Mouse (Mus musculus) neural tube, embryonic 12.5 days (tissue): Measurements from ENCODE around the gene Gabarapl2. TPM values are rescaled to one million over a fixed set of nuclear protein-coding genes. Genes with fewer than 3 reads are reported as not detected.

Experiments used
- ATAC-seq: fragments of 200-750 bp; cut with Nextera tagmentation; 2 replicates; pipeline ENCODE4 v1.8.0; 2017; ENCODE audit warnings: low read depth, mild to moderate bottlenecking, moderate TSS enrichment, moderate library complexity; ENCODE audit not compliant: low FRiP score
- H3K27ac ChIP-seq: fragments of 300-500 bp; sonication (generic); 2 replicates; pipeline ENCODE4 v1.5.1; 2016
- H3K27me3 ChIP-seq: fragments of 300-500 bp; sonication (generic); replicated peaks from 2 replicates; pipeline ENCODE4 v1.6.1; 2016; ENCODE audit warnings: mild to moderate bottlenecking
- H3K36me3 ChIP-seq: fragments of 300-500 bp; sonication (generic); 2 replicates; pipeline ENCODE4 v1.6.1; 2016; ENCODE audit warnings: mild to moderate bottlenecking
- H3K4me1 ChIP-seq: fragments of 300-500 bp; sonication (generic); 2 replicates; pipeline ENCODE4 v1.6.1; 2016
- H3K4me2 ChIP-seq: fragments of 300-500 bp; sonication (generic); replicated peaks from 2 replicates; pipeline ENCODE4 v1.6.1; 2016; ENCODE audit warnings: mild to moderate bottlenecking
- H3K4me3 ChIP-seq: fragments of 300-500 bp; sonication (generic); 2 replicates; pipeline ENCODE4 v1.5.1; 2016
- H3K9ac ChIP-seq: fragments of 300-500 bp; sonication (generic); 2 replicates; pipeline ENCODE4 v1.6.1; 2016; ENCODE audit warnings: mild to moderate bottlenecking
- H3K9me3 ChIP-seq: fragments of 300-500 bp; sonication (generic); 2 replicates; pipeline ENCODE4 v1.6.1; 2016; ENCODE audit warnings: mild to moderate bottlenecking
- WGBS: fragments of 180-500 bp; shearing (Covaris S2); methylation state at CpG from one replicate; pipeline ENCODE4 v1.1.7; 2016; 5-methylcytosine and 5-hydroxymethylcytosine counted together
- polyA plus RNA-seq: library from polyadenylated mRNA; unstranded; fragments of >200 nt; fragmentation: Nextera tagmentation; extraction: Ambion mirVana; gene quantifications from 2 replicates; pipeline ENCODE4 v1.2.1, GENCODE M21; 2016

Gene Gabarapl2
- polyA plus RNA-seq, 1 experiment from 2014 or later: 381 TPM

- Histone ChIP-seq H3K27me3 (no peaks in the 10 kb centered on the region), H3K9me3 (no peaks in the 10 kb centered on the region), H3K4me2 (no peak overlapping the region), H3K9ac (no peak overlapping the region), H3K27ac (no peak overlapping the region), H3K4me3 (no peak overlapping the region), H3K4me1 (no peaks in the 10 kb centered on the region), H3K36me3 (peaks cover 23% of the 10 kb centered on the region)
- ATAC-seq: no peak
- 76% methylated on average over 3 of the region's 3 CpGs for WGBS
Measured at GRCm38 (mm10) chr8:111961330-111961729, 20.8 kb downstream of the Gabarapl2 start.

DNA sequence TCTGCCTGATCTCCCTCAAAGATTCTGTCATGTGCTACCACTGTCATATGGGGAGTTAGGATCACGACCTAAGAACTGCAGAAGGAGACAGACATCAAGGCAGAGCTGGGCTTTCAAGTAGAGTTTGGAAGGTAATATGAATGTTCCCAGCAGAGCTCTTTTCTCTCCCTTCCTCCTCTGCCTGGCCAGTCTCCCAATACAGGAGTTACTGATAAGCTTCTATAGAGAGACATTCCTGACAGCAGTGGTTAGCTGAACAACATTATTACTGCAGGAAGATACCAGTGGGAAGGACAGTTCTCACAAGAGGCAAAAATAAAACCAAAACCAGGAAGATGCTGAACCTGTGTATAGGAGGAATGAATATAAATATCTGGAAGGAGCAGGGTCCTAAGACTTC lies 22.1 kb downstream of the Gabarapl2 start:
- H3K36me3 ChIP-seq: peaks cover 15% of the 10 kb centered on the region; the same call in 1 of the 2 replicates
- 65% methylated on average over 1 of the region's 1 CpGs for WGBS
- ATAC-seq: no peak
- H3K4me2 ChIP-seq: no peak overlapping the region
- no peak overlapping the region for H3K9ac ChIP-seq
- no peak overlapping the region for H3K27ac ChIP-seq
- no peaks in the 10 kb centered on the region for H3K9me3 ChIP-seq
- H3K4me1 ChIP-seq: no peaks in the 10 kb centered on the region
- no peaks in the 10 kb centered on the region for H3K27me3 ChIP-seq
- H3K4me3 ChIP-seq: no peak overlapping the region

- no peaks in the 10 kb centered on the region for H3K9me3 ChIP-seq
- ATAC-seq: no peak
- H3K27ac ChIP-seq: no peak overlapping the region
- H3K36me3 ChIP-seq: peaks cover 13% of the 10 kb centered on the region; the same call in 1 of the 2 replicates
- 75% methylated on average over 10 of the region's 10 CpGs for WGBS
- no peak overlapping the region for H3K4me3 ChIP-seq
- no peak overlapping the region for H3K4me2 ChIP-seq
- H3K27me3 ChIP-seq: no peaks in the 10 kb centered on the region
- H3K9ac ChIP-seq: no peak overlapping the region
- no peaks in the 10 kb centered on the region for H3K4me1 ChIP-seq
Measured at GRCm38 (mm10) chr8:111963091-111963490, 22.6 kb downstream of the Gabarapl2 start.

DNA sequence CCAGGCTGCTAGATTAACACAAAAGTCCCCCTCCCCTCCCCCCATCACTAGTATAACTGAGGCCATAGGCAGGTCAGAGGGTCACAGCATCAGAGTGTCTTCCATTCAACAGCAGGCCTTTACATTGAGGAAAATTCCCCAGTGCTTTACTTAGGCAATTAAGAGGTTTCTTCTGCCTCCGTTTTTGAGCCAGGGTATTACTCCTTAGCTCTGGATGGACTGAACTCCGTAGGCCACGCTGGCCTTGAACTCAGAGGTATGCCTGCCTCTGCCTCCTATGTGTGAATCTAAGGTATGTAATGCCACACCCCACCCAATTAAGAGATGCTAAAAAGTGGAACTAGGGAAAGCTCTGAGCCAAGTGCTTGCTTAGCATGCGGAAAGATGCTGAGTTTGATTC lies 23.0 kb downstream of the Gabarapl2 start:
- H3K27ac ChIP-seq: no peak overlapping the region
- no peak overlapping the region for H3K4me2 ChIP-seq
- no peaks in the 10 kb centered on the region for H3K9me3 ChIP-seq
- peaks cover 11% of the 10 kb centered on the region; the same call in 1 of the 2 replicates for H3K36me3 ChIP-seq
- no peaks in the 10 kb centered on the region for H3K27me3 ChIP-seq
- no peaks in the 10 kb centered on the region for H3K4me1 ChIP-seq
- H3K9ac ChIP-seq: no peak overlapping the region
- no peak overlapping the region for H3K4me3 ChIP-seq
- ATAC-seq: no peak
- 81% methylated on average over 4 of the region's 4 CpGs for WGBS

DNA sequence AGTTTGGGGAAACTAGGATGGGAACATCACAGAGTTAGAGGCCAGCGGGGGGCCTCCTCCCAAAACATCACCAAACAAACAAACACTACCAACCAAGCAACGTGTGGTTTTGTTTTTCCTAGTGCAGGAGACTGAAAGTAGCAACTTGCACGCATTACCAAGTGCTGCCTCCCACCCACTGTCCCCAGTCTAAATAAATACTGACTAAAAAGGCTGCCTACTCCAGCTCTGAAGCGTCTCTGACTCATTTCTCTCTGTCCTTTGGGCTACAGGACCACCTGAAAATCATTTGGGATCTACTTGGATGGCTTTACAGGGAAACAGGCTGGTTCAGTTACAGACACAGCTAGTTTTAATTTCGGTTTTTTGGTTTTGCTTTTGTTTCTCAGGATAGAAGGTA lies 23.8 kb downstream of the Gabarapl2 start:
- Histone ChIP-seq H3K27me3 (no peaks in the 10 kb centered on the region), H3K9ac (no peak overlapping the region), H3K4me1 (no peaks in the 10 kb centered on the region), H3K36me3 (peaks cover 11% of the 10 kb centered on the region; the same call in 1 of the 2 replicates), H3K9me3 (no peaks in the 10 kb centered on the region), H3K4me2 (no peak overlapping the region), H3K27ac (no peak overlapping the region), H3K4me3 (no peak overlapping the region)
- 61% methylated on average over 5 of the region's 5 CpGs for WGBS
- ATAC-seq: no peak

GRCm38 (mm10) chr8:111964849-111965561 lies 24.5 kb downstream of the Gabarapl2 start:
- Histone ChIP-seq H3K9me3 (no peaks in the 10 kb centered on the region), H3K27me3 (no peaks in the 10 kb centered on the region), H3K4me1 (no peaks in the 10 kb centered on the region), H3K36me3 (peaks cover 11% of the 10 kb centered on the region; the same call in 1 of the 2 replicates), H3K4me3 (no peak overlapping the region), H3K9ac (no peak overlapping the region), H3K4me2 (no peak overlapping the region), H3K27ac (no peak overlapping the region)
- ATAC-seq: no peak
- WGBS: 76% methylated on average over 7 of the region's 7 CpGs

- Histone ChIP-seq H3K9me3 (no peaks in the 10 kb centered on the region), H3K36me3 (peaks cover 17% of the 10 kb centered on the region), H3K4me2 (no peak overlapping the region), H3K27ac (no peak overlapping the region), H3K9ac (no peak overlapping the region), H3K4me3 (no peak overlapping the region), H3K27me3 (no peaks in the 10 kb centered on the region), H3K4me1 (no peaks in the 10 kb centered on the region)
- ATAC-seq: no peak
- WGBS: 89% methylated on average over 5 of the region's 5 CpGs
Measured at GRCm38 (mm10) chr8:111967246-111967870, 26.9 kb downstream of the Gabarapl2 start.

DNA sequence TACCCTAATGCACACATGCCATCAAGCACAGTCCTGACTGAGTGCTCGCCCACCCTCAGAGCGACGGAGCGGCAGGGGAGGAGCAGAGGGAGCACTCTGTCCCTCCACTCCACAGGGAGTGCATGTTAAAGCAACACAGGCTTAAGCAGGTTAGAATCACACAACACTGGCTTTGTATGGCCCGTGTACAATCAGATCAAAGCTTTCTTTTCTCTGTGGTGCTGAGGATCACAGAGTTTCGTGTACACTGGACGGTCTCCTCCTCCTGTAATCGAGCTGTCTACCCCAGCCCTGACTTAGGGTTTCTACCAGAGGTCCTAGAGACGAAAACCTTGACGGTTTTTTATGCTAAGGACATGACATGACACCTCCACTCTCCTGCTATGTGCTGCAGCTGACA lies 28.0 kb downstream of the Gabarapl2 start:
- WGBS: 88% methylated on average over 10 of the region's 10 CpGs
- no peaks in the 10 kb centered on the region for H3K4me1 ChIP-seq
- H3K9ac ChIP-seq: no peak overlapping the region
- peaks cover 24% of the 10 kb centered on the region for H3K36me3 ChIP-seq
- H3K4me2 ChIP-seq: no peak overlapping the region
- no peaks in the 10 kb centered on the region for H3K9me3 ChIP-seq
- no peak for ATAC-seq
- H3K27ac ChIP-seq: no peak overlapping the region
- H3K27me3 ChIP-seq: no peaks in the 10 kb centered on the region
- no peak overlapping the region for H3K4me3 ChIP-seq

DNA sequence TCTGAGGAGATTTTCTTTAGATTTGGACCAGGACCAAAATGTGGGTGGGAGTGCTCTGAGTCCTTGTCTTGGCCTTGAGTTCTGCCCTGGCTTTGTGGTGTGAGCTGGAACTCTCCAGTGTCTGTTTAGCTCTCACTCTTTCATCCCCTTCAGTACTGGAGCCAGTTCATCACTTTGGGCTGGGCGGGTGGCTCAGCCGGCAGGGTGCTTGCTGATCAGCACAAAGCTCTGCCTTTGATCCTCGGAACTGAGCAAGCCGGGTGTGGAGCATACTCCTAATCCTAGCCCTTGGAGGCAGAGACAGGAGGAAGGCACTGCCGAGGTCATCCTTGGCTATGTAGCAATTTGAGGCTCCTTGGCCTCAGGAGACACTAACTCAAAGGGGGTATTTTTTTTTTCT lies 28.5 kb downstream of the Gabarapl2 start:
- H3K4me3 ChIP-seq: no peak overlapping the region
- no peak overlapping the region for H3K27ac ChIP-seq
- H3K4me1 ChIP-seq: no peaks in the 10 kb centered on the region
- H3K27me3 ChIP-seq: no peaks in the 10 kb centered on the region
- H3K9me3 ChIP-seq: no peaks in the 10 kb centered on the region
- ATAC-seq: no peak
- H3K4me2 ChIP-seq: no peak overlapping the region
- no peak overlapping the region for H3K9ac ChIP-seq
- WGBS: 32% methylated on average over 5 of the region's 5 CpGs
- H3K36me3 ChIP-seq: peaks cover 29% of the 10 kb centered on the region

DNA sequence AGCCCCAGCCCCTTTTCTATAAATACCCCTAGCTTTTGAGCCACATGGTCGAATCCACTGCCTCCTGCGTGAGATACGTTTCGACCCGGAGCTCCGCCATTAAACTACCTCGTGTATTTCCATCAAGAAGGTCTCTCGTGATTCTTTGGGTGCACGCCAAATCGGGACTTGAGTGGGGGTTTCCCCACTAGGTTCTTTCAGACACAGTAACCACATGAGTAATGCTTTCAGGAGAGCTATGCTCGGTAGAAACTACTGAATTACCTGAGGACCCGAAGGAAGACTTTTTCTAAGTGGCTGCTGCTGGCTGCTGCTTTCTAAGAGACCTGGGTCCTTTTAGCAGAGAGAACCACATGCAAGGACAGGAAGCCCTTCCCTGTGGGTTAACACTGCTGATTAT lies 33.6 kb downstream of the Gabarapl2 start:
- H3K9me3 ChIP-seq: no peaks in the 10 kb centered on the region
- no peak overlapping the region for H3K27ac ChIP-seq
- WGBS: 96% methylated on average over 12 of the region's 12 CpGs
- H3K4me1 ChIP-seq: no peaks in the 10 kb centered on the region
- no peak for ATAC-seq
- H3K27me3 ChIP-seq: no peaks in the 10 kb centered on the region
- H3K9ac ChIP-seq: no peak overlapping the region
- no peak overlapping the region for H3K4me3 ChIP-seq
- no peak overlapping the region for H3K4me2 ChIP-seq
- H3K36me3 ChIP-seq: peaks cover 39% of the 10 kb centered on the region

DNA sequence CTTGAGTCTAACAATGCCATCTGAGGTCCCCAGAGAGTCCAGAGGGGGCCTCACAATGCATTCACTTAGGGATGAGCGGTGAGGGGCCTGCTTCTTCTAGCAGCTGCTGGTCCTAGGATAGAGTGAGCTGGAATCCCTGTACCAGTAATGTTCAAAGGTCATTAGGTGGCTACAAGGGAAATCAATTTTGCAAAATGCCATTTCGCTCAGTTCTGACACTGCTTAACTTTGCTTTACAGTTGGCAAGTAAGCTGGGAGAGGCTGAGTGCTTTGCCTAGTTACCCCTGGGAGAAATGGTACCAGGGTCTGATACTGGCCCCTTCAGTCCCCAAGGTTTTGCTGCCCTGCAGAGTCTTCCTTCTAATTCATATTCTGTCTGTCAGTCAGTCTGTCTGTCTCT lies 35.2 kb downstream of the Gabarapl2 start:
- 94% methylated on average over 2 of the region's 2 CpGs for WGBS

DNA sequence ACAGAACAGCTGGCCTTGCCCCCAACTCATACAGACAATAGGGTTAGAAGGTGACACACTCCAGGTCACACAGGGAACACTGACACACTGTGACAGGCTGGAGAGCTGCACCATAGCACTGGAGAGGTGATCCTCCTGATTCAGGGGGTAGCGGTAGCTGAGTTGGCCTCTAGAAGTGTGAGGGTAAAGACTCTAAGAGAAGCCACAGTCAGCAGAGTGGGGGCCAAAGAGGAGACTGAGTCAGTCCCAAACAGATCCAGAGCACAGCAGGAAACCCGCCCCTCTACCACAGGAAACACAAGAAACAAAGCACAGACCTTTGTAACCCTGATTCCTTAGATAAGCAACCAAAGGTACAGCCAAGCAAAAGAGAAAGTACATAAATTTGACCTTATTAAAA lies 35.8 kb downstream of the Gabarapl2 start:
- H3K9me3 ChIP-seq: no peaks in the 10 kb centered on the region
- no peak overlapping the region for H3K4me2 ChIP-seq
- no peaks in the 10 kb centered on the region for H3K27me3 ChIP-seq
- WGBS: 91% methylated on average over 2 of the region's 2 CpGs
- no peak overlapping the region for H3K4me3 ChIP-seq
- no peak for ATAC-seq
- peaks cover 38% of the 10 kb centered on the region for H3K36me3 ChIP-seq
- H3K9ac ChIP-seq: no peak overlapping the region
- no peaks in the 10 kb centered on the region for H3K4me1 ChIP-seq
- no peak overlapping the region for H3K27ac ChIP-seq

More for the DNA sequence above, 35.2 kb downstream of the Gabarapl2 start:
- peaks cover 42% of the 10 kb centered on the region for H3K36me3 ChIP-seq
- no peaks in the 10 kb centered on the region for H3K9me3 ChIP-seq
- H3K27ac ChIP-seq: no peak overlapping the region
- no peak overlapping the region for H3K9ac ChIP-seq
- H3K27me3 ChIP-seq: no peaks in the 10 kb centered on the region
- H3K4me3 ChIP-seq: no peak overlapping the region
- ATAC-seq: no peak
- no peak overlapping the region for H3K4me2 ChIP-seq
- no peaks in the 10 kb centered on the region for H3K4me1 ChIP-seq

- H3K4me3 ChIP-seq: no peak overlapping the region
- ATAC-seq: no peak
- no peaks in the 10 kb centered on the region for H3K27me3 ChIP-seq
- H3K4me1 ChIP-seq: no peaks in the 10 kb centered on the region
- H3K9ac ChIP-seq: no peak overlapping the region
- WGBS: 78% methylated on average over 10 of the region's 10 CpGs
- H3K4me2 ChIP-seq: no peak overlapping the region
- peaks cover 40% of the 10 kb centered on the region for H3K36me3 ChIP-seq
- H3K27ac ChIP-seq: no peak overlapping the region
- no peaks in the 10 kb centered on the region for H3K9me3 ChIP-seq
Measured at GRCm38 (mm10) chr8:111978147-111978546, 37.6 kb downstream of the Gabarapl2 start.
